Mouse (Mus musculus) heart, adult 2 months (tissue): ENCODE measurements around the gene Tlnrd1. TPM values are rescaled to one million over a fixed set of nuclear protein-coding genes. Genes with fewer than 3 reads are reported as not detected.
"Not testable (repeated sequence)": the region's sequence is repeated elsewhere in the genome, so short reads cannot be mapped to it uniquely, and the experiment has no call there.

Source experiments
- DNase-seq, 2 experiments: peaks; one replicate each; pipeline ENCODE4 v3.0.0; 2021
- H3K27ac ChIP-seq: fragments of 200-600 bp; 2 replicates; pipeline ENCODE4 v1.8.1; 2022
- H3K27me3 ChIP-seq: fragments of 200-500 bp; 2 replicates; pipeline ENCODE4 v1.6.1; 2012; ENCODE audit warnings: mild to moderate bottlenecking, low read length, inconsistent platforms, mixed read lengths; ENCODE audit not compliant: control insufficient read depth, insufficient read depth
- H3K36me3 ChIP-seq: fragments of 200-500 bp; 2 replicates; pipeline ENCODE4 v1.6.1; 2012; ENCODE audit warnings: low read length, inconsistent platforms; ENCODE audit not compliant: control insufficient read depth, insufficient read depth
- H3K4me1 ChIP-seq: fragments of 200-500 bp; 2 replicates; pipeline ENCODE4 v1.6.1; 2011; ENCODE audit warnings: low read length; ENCODE audit not compliant: control insufficient read depth, insufficient read depth
- H3K4me3 ChIP-seq: fragments of 200-600 bp; 2 replicates; pipeline ENCODE4 v1.8.1; 2022
- H3K79me2 ChIP-seq: fragments of 200-500 bp; replicated peaks from 2 replicates; pipeline ENCODE4 v1.6.1; 2012; ENCODE audit warnings: mild to moderate bottlenecking, inconsistent platforms, low read length, moderate library complexity, mixed read lengths; ENCODE audit not compliant: control insufficient read depth, insufficient read depth
- H3K9ac ChIP-seq: fragments of 200-500 bp; 2 replicates; pipeline ENCODE4 v1.6.1; 2012; ENCODE audit warnings: low read depth, mild to moderate bottlenecking, control low read depth, inconsistent platforms, low read length, mixed read lengths
- CTCF ChIP-seq: fragments of 200-600 bp; IDR thresholded peaks from 2 replicates; pipeline ENCODE4 v1.8.1; 2022; ENCODE audit warnings: antibody characterized with exemption, mild to moderate bottlenecking, moderate library complexity
- EP300 ChIP-seq: fragments of 200-500 bp; IDR thresholded peaks from 2 replicates; pipeline ENCODE4 v1.6.1; 2011; ENCODE audit warnings: low read depth, low read length, control low read depth; ENCODE audit not compliant: insufficient read depth
- POLR2A ChIP-seq: fragments of 200-500 bp; IDR thresholded peaks from 2 replicates; pipeline ENCODE4 v1.6.1; 2011; ENCODE audit warnings: mild to moderate bottlenecking, low read depth, low read length, control low read depth; ENCODE audit not compliant: insufficient read depth
- WGBS: fragments of 180-500 bp; shearing (Covaris S2); methylation state at CpG from one replicate; pipeline ENCODE4 v1.1.7; 2018; 5-methylcytosine and 5-hydroxymethylcytosine counted together
- intact Hi-C: fragments of 180-260 bp; cut with DNase I; formaldehyde crosslinking; loops from one replicate; pipeline ENCODE4 v1.15.1; 2025
- polyA plus RNA-seq: library from polyadenylated mRNA; depleted of rRNA; stranded (reverse); fragments of >200 nt; gene quantifications from 2 replicates; pipeline ENCODE4 v1.2.3, GENCODE M21; 2012
- total RNA-seq, 2 experiments: library from RNA; stranded (reverse); gene quantifications; 2 replicates each; pipeline ENCODE4 v1.2.3; 2021

Gene Tlnrd1
- total and polyA plus RNA-seq, 3 experiments: 6.5 to 8.7 (median 7.2) TPM

GRCm38 (mm10) chr7:83896077-83896740 lies 12.1 kb upstream of the Tlnrd1 start:
- DNase-seq: no peak
- no peaks in the 10 kb centered on the region for H3K79me2 ChIP-seq
- H3K27ac ChIP-seq: no peak overlapping the region
- intact Hi-C loops: no loop called here
- H3K4me3 ChIP-seq: no peak overlapping the region
- peaks cover 2% of the 10 kb centered on the region; the same call in 1 of the 2 replicates for H3K36me3 ChIP-seq
- no peak for TF ChIP-seq POLR2A
- H3K9ac ChIP-seq: no peak overlapping the region
- H3K4me1 ChIP-seq: peaks cover 2% of the 10 kb centered on the region; the same call in 1 of the 2 replicates
- no peaks in the 10 kb centered on the region for H3K27me3 ChIP-seq
- WGBS: 67% methylated on average over 5 of the region's 5 CpGs

- no peaks in the 10 kb centered on the region for H3K27me3 ChIP-seq
- no peaks in the 10 kb centered on the region for H3K79me2 ChIP-seq
- no peak for DNase-seq
- no peak overlapping the region for H3K4me3 ChIP-seq
- H3K27ac ChIP-seq: no peak overlapping the region
- 94% methylated on average over 1 of the region's 1 CpGs for WGBS
- H3K9ac ChIP-seq: no peak overlapping the region
- intact Hi-C loops: loop anchor here (5.0 kb wide), 2 partner anchors 258 to 1027 kb away; partner anchors contain the start of genes Abhd17c and Mex3b
- TF ChIP-seq CTCF (peak; percentile 20; the same call in 1 of the 2 replicates), POLR2A (no peak)
- H3K36me3 ChIP-seq: peaks cover 2% of the 10 kb centered on the region; the same call in 1 of the 2 replicates
- H3K4me1 ChIP-seq: peaks cover 2% of the 10 kb centered on the region; the same call in 1 of the 2 replicates
These were observed 10.2 kb upstream of the Tlnrd1 start for GRCm38 (mm10) chr7:83894348-83894747.

- TF ChIP-seq POLR2A (no peak), EP300 (no peak), CTCF (no peak)
- H3K36me3 ChIP-seq: peaks cover 2% of the 10 kb centered on the region; the same call in 1 of the 2 replicates
- DNase-seq: no peak
- WGBS: 1% methylated on average over 21 of the region's 21 CpGs
- intact Hi-C loops: loop anchor here (5.0 kb wide), 2 partner anchors 260 to 1025 kb away; partner anchors contain the start of genes Abhd17c and Mex3b
- no peaks in the 10 kb centered on the region for H3K79me2 ChIP-seq
- H3K27ac ChIP-seq: peak overlapping the region; percentile 83
- H3K27me3 ChIP-seq: no peaks in the 10 kb centered on the region
- H3K4me3 ChIP-seq: peak overlapping the region; percentile 90
- peaks cover 2% of the 10 kb centered on the region; the same call in 1 of the 2 replicates for H3K4me1 ChIP-seq
- H3K9ac ChIP-seq: peak overlapping the region; percentile 73
These were observed 8.2 kb upstream of the Tlnrd1 start for GRCm38 (mm10) chr7:83892333-83892669.

GRCm38 (mm10) chr7:83891433-83892332 lies 7.6 kb upstream of the Tlnrd1 start:
- peak; percentile 100 for DNase-seq
- H3K27me3 ChIP-seq: no peaks in the 10 kb centered on the region
- peak overlapping the region; percentile 83 for H3K27ac ChIP-seq
- H3K79me2 ChIP-seq: no peaks in the 10 kb centered on the region
- H3K36me3 ChIP-seq: peaks cover 2% of the 10 kb centered on the region; the same call in 1 of the 2 replicates
- intact Hi-C loops: loop anchor here (5.0 kb wide), 2 partner anchors 261 to 1024 kb away; partner anchors contain the start of genes Abhd17c and Mex3b
- H3K4me1 ChIP-seq: peaks cover 2% of the 10 kb centered on the region; the same call in 1 of the 2 replicates
- H3K9ac ChIP-seq: peak overlapping the region; percentile 73
- H3K4me3 ChIP-seq: peak overlapping the region; percentile 90
- WGBS: 2% methylated on average over 43 of the region's 44 CpGs
- TF ChIP-seq CTCF (peak; percentile 55), EP300 (peak; percentile 70), POLR2A (peak; percentile 90)

- H3K4me1 ChIP-seq, H3K9ac ChIP-seq, DNase-seq, H3K27me3 ChIP-seq, H3K36me3 ChIP-seq, H3K4me3 ChIP-seq, H3K79me2 ChIP-seq: not testable (repeated sequence)
- peak overlapping the region; percentile 53 for H3K27ac ChIP-seq
- 87% methylated on average over 5 of the region's 5 CpGs for WGBS
- intact Hi-C loops: loop anchor here (5.0 kb wide), 3 partner anchors 262 to 1023 kb away; partner anchors contain the start of genes Abhd17c and Mex3b
These were observed 5.8 kb upstream of the Tlnrd1 start for GRCm38 (mm10) chr7:83889946-83890345.
